Mouse (Mus musculus): ENCODE results near the gene Abca5. TPM values are rescaled to one million over a fixed set of nuclear protein-coding genes. Genes with fewer than 3 reads are reported as not detected.
"Not testable (repeated sequence)": the region's sequence is repeated elsewhere in the genome, so short reads cannot be mapped to it uniquely, and the experiment has no call there.

Abca5 gene
- 10 to 100 TPM; 11.3 to 16.4 (median 12.1) TPM for total RNA-seq (2022)

DNA sequence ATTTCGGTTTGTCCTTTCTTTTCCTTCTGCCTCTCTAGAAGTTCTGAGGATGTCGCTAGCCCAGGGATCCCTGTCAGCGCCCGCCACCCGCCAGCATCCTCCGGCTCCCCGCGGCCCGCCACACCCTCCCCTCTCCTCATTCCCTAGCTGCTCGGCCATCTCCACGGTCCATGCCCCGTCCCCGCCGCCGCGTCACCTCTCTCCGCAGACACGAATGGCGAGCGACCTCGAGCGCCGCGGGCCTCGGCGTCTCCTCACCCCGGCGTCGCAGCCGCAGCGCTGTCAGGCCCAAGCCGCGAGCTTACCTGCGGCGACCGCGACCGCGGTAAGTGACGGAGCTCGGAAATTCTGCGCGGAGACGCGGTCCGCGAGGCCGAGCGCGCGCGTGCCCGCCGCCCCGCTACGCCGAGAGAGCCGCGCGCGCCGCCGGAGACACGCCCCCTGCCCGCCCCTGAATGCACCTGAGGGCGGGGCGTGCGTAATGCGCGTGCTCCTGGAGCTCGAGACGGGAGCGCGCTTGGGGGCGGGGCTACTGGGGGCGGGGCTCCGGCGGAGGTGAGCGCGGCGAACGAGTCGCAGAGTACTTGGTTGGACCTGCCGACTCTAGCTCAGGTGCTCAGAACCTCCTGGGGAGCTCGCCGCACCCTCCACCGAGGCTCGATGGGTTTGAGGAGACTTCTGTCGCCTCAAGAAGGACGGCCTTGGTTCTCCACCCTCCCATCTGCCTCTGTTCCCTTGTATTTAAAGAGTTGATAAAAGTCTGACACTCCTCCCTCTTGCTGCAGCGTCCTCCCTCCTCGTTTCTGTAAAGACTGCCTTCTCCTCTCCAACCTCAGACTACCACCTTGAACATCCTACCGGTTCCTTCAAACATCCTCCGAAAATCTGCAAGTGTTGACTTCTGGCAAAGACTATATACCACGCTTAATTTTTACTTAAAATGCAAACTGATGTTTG, at the start of gene Abca5:
Gene Abca5 (minus strand): TSS at position 428 of the 957 bp plus-strand sequence.
- DNase-seq (ENCODE audit: low spot score in 2 of 2) = peak; percentile 74 to 85

GRCm38 (mm10) chr11:110385487-110385886, 48.0 kb upstream of the Abca5 start:
- no peak for DNase-seq (ENCODE audit: low spot score in 2 of 2)

DNA sequence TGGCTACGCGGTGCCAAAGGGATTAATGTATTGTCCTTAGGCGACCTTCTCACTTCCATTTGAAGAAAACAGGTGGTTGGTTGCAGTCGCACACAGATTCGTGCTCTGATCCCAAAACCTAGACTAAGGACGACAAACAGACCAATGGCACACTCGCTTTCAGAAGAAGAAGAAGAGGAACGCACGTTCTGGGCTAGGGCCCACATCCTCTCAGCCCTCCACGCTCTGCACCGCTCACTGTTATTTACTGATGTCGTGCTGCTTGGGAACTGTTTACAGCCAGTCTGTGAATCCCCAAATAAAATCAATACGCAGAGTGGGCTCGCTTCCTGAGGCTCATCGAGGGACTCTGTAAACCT, 42.8 kb upstream of the Abca5 start:
- DNase-seq (ENCODE audit: low spot score in 2 of 2) = no peak

- DNase-seq (ENCODE audit: low spot score in 2 of 2) = peak; percentile 72 to 76
Measured at GRCm38 (mm10) chr11:110379661-110380309, 42.3 kb upstream of the Abca5 start.

- DNase-seq (ENCODE audit: low spot score in 2 of 2) = no peak
Measured at GRCm38 (mm10) chr11:110374036-110374435, 36.5 kb upstream of the Abca5 start.

DNA sequence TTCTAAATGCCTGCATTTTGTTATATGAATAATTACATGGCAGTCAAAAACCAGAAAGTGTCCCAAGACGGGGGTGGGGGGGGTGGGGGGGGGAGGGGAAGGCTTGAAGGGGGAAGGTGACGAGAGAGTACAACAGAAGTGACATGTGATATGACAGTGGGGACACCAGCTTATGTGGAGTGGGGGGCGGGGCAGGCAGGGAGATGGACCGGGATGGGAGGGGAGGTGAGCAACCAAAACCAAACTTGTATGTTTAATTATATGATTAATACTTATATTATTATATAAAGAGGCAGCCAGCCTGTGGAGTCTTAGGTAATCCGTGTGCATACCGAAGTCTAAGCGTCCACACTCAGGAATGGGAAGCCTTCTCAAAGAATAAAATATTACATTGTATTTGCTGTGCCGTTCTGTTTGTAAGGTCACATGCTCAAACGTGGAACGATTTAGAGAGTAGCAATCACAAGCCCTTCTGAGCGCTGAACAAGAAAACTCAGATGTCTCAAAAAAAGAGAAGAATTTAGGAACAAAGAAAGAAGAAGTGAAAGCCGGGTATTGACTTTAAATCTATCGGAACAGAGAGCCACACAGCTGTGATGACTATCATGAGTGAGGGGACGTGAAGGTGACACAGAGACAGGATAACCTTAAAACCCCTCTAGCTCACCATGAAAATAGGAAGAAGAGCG, 34.9 kb upstream of the Abca5 start:
- DNase-seq (ENCODE audit: low spot score in 2 of 2) = no peak

DNA sequence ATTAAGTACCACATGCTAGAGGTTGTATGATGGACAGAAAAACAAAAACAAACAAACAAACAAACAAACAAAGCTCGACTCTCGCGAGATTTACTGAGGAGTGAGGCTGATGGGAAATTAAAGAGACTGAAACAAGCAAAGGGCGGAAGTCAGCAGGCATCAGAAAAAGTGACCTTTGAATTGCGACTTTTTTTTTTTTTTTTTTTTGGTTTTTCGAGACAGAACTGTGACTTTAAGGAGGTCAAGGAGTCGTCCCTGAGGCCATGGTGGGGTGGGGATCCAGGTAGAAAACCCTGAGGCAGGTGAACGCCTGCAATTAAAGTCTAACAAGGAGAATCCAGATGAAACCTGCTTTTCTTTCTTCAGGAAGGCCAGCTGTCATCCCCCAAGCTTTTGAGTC, 34.3 kb upstream of the Abca5 start:
- no peak for DNase-seq (ENCODE audit: low spot score in 2 of 2)

DNA sequence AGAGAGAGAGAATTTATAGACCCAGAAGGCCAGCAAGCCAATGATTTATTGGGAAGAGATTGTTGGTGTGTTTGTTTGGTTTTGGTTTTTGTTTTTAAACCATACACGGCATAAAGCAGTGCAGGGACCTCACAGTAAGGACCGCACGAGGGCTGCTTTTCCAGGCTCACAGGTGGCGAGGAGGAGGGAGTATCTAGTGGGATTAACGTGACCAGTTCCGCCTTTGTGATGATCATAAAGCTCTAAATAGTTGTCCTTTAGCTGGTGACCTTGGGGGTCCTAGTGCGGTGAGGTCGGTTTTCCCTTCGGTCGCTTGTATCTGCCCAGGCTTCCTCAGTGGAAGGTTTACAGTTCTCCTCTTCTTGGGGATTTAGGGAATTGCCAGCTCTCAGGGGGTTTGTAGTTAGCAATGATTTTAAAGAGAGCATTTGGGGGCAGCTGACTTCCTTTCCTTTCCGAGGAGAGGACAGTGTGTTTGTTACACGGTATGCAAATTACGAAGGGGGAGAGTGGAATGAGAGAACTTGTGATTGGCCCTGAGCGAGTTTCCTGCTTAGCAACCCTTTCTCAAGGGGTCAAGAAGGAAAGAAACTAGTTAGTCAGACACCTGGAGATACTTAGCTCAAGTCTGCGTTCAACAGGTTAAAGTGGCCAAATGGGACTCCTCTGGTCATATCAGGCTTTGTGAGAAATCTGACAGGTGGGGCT, 31.9 kb upstream of the Abca5 start:
- DNase-seq (ENCODE audit: low spot score in 2 of 2) = no peak

DNA sequence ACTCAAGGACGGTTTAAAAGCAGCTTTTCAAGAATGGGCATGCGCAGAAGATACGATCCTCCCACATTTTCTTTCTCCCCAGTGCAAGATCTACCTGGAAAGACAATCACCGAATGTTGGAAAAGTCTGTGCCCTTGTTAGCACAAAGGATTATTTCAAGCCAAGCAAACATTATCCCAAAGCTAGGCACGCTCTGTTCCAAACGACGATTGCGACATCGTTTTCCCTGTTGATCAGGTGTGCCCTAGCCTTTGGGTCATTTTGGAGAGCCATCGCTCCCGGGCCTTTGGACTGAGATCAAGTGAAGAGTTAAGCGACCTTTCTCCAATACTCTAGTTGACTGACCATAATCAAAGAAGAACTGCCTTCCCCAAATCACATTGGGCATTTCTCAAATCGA, 30.1 kb upstream of the Abca5 start:
- DNase-seq (ENCODE audit: low spot score in 2 of 2) = no peak

GRCm38 (mm10) chr11:110366902-110367301, 29.4 kb upstream of the Abca5 start:
- DNase-seq (ENCODE audit: low spot score in 2 of 2) = no peak

GRCm38 (mm10) chr11:110365016-110365415, 27.5 kb upstream of the Abca5 start:
- peak; percentile 45 to 49 for DNase-seq (ENCODE audit: low spot score in 2 of 2)

- DNase-seq (ENCODE audit: low spot score in 2 of 2) = no peak
Measured at GRCm38 (mm10) chr11:110357756-110358551, 20.4 kb upstream of the Abca5 start.

- not testable (repeated sequence) for DNase-seq (ENCODE audit: low spot score in 2 of 2)
Measured at GRCm38 (mm10) chr11:110355131-110355530, 17.6 kb upstream of the Abca5 start.

DNA sequence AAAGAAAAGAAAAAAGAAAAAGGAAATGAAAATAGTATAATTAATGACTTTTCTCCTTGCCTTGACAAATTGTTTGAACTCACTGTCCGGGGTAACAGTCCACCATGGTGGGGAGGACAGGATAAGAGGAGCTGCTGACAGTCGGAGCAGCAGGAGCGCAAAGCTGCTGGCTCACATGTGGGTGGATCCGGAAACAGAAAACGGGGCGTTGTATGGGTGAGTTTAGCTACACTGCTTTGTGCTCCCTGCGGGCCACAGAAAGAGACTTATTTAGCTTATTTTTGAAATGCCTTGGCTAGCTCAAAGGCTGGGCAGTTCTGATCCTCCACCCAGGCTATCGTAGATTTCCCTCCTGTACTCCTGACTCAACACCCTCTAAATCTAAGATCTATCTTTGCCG, 16.7 kb upstream of the Abca5 start:
- no peak for DNase-seq (ENCODE audit: low spot score in 2 of 2)

GRCm38 (mm10) chr11:110348170-110348569, 10.7 kb upstream of the Abca5 start:
- no peak for DNase-seq (ENCODE audit: low spot score in 2 of 2)

- DNase-seq (ENCODE audit: low spot score in 2 of 2) = no peak
Measured at GRCm38 (mm10) chr11:110347768-110348167, 10.3 kb upstream of the Abca5 start.

GRCm38 (mm10) chr11:110336814-110337288, 665 bp downstream of the Abca5 start:
- DNase-seq (ENCODE audit: low spot score in 2 of 2) = no peak

DNA sequence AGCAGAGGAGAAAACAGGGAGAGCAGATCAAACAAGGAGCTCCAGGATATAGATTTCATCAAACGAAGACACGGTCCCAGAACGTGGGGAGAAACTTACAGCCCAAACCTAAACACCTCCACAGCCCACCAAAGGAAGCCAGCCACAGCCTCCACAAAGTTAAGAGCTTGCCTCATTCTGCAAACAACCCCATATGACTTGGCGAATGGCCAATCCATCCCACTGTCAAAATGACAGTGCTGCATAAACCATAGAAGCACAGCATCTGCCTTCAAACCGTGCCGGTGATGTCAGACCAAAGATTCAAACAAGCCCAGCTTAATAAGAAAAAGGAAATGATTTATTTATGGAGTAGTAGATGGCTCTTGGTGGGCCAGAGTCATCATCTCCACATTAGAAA, 7.4 kb downstream of the Abca5 start:
- no peak for DNase-seq (ENCODE audit: low spot score in 2 of 2)

DNA sequence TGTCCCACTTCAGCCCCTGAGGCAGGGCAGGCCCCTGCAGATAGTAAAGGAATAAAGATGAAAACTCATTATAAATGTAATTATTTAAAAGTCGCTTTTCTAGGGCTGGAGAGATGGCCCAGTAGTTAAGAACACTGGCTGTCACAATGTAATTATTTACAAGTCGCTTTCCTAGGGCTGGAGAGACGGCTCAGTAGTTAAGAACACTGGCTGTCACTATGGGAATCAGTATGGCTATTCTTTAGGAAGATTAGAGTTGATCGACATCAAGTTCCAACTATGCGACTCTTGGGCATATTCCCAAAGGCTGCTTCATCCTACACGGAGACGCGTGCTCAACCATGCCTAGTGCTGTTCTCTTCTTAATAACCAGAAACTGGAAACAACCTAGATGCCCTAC, 15.2 kb downstream of the Abca5 start:
- DNase-seq (ENCODE audit: low spot score in 2 of 2) = no peak

DNA sequence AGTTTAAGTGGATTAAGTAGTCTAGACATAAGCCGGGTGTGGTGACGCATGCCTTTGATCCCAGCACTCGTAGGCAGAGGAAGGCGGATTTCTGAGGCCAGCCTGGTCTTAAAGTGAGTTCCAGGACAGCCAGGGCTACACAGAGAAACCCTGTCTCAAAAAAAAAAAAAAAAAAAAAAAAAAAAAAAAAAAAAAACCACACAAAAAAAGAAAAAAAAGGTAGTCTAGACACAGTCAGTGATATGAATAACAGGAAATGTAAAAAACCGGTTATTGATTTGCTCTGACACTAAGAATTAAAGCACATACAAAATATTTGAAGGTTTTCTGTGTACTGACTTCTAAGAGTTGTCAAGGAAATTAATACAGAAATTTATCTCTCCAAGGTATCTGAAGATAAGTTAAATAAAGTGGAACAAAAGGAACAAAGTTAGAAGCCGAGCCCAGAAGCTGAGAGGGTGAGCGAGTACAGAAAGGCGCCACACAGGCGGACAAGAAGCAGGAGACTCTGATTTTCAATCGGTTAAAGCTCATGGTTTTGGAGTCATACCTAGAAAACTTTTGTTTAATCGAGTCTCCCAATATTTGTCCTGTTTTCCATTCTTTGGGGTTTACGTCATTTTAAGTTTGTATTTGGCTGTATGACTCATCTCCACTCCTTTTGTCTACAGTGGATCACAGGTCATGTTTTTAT, 30.9 kb downstream of the Abca5 start:
- no peak for DNase-seq (ENCODE audit: low spot score in 2 of 2)

Data from gastrocnemius, adult 8-10 months (tissue).